Mouse (Mus musculus): ENCODE measurements around the gene Ramp1. TPM values are rescaled to one million over a fixed set of nuclear protein-coding genes. Genes with fewer than 3 reads are reported as not detected.

Gene Ramp1
- polyA plus RNA-seq, 1 experiment from 2014 or later = 2.5 TPM

DNA sequence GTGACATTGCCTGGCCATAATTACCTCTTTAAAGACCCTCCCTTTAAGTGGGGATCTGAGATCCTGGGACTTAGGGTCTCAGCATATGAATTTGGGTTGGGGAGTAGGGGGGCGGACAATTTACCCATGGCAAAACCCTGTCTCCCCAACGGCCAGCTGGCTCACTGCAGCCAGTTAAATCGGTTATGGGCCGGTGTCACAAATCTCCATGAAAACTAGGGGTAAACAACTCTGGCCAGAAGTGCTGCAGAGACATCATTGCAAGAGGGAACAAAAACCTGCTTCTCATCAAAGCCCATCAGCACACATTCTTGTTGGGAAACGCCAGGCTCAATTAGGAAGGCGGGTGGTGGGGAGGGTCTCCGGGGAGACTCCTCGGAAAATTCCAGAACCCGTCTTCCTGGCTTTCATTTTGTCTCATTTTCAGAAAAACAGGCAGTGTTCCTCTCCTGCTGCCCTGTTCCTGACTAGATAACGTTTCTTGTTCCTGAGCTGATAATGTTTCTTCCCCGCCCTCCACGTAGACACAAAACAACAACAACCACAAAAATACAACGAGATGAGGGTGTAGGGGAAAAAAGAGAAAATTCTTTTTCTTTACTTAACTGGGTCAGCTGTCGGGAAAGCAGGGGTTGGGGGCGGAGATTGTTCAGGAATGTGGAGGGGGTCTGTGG, 47.9 kb downstream of the Ramp1 start:
- H3K36me3 ChIP-seq (ENCODE audit: insufficient read depth, low read length) = no peaks in the 10 kb centered on the region
- 0 out of 2 replicates have a peak overlapping the region, but pooled peaks have one; percentile 36 for H3K27ac ChIP-seq
- H3K4me1 ChIP-seq (replicated peaks; ENCODE audit: insufficient read depth, low read length) = no peaks in the 10 kb centered on the region
- H3K9me3 ChIP-seq (replicated peaks; ENCODE audit: low read length) = no peaks in the 10 kb centered on the region
- TF ChIP-seq CTCF (IDR thresholded peaks at IDR 0.05; ENCODE audit: low read depth) = no peak
- H3K27me3 ChIP-seq (ENCODE audit: insufficient read depth, low read length) = no peaks in the 10 kb centered on the region
- H3K9ac ChIP-seq (ENCODE audit: low read depth, low read length) = no peak overlapping the region
- ATAC-seq (replicated peaks; ENCODE audit: low FRiP score, low read depth) (no peak), DNase-seq (ENCODE audit: low spot score) (peak; percentile 66)
- H3K4me3 ChIP-seq (replicated peaks; ENCODE audit: low read depth, low read length) = no peak overlapping the region
- H3K4me2 ChIP-seq (ENCODE audit: low read length) = no peak overlapping the region
- 55% methylated on average over 15 of the region's 15 CpGs for WGBS

DNA sequence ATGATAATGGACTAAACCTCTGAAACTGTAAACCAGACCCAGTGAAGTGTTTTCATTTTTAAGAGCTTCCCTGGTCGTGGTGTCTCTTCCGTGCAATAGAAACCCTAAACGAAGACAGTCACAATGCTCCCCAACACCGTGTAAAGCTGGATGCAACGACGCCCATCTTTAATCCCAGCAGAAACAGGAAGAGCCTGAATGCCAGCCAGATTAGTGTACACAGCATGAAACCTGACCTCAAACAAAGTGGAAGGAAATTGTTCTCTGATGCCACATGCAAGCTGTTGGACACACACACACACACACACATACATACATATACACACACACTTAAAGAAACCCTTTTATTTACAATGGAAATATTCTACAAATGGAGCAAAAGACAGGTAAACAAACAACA, 51.5 kb downstream of the Ramp1 start:
- Histone ChIP-seq H3K9ac (ENCODE audit: low read depth, low read length) (no peak overlapping the region), H3K27ac (no peak overlapping the region), H3K4me3 (replicated peaks; ENCODE audit: low read depth, low read length) (no peak overlapping the region), H3K9me3 (replicated peaks; ENCODE audit: low read length) (no peaks in the 10 kb centered on the region), H3K4me2 (ENCODE audit: low read length) (no peak overlapping the region), H3K36me3 (ENCODE audit: insufficient read depth, low read length) (no peaks in the 10 kb centered on the region), H3K27me3 (ENCODE audit: insufficient read depth, low read length) (no peaks in the 10 kb centered on the region), H3K4me1 (replicated peaks; ENCODE audit: insufficient read depth, low read length) (no peaks in the 10 kb centered on the region)
- DNase-seq (ENCODE audit: low spot score) (no peak), ATAC-seq (replicated peaks; ENCODE audit: low FRiP score, low read depth) (no peak)
- WGBS = 74% methylated on average over 6 of the region's 6 CpGs
- TF ChIP-seq CTCF (IDR thresholded peaks at IDR 0.05; ENCODE audit: low read depth) = no peak

DNA sequence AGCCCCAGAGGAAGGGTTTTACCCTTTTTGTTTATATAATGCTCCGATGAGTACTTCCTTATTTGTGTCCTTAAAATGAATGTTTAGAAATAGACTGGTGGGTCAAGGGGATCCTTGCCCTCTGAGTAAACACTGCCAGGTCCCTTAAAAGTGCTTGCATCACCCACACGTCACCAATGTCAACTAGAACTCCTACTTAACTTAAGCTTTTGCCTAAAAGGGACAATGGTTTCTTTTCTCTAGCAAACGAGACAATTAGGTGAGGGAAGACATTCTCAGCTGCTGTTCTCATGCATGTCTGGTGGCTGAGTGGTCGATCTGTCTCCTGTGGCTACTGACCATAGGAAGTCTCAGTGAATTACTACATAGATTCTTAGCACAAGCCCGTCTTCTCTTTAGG, 52.3 kb downstream of the Ramp1 start:
- no peak overlapping the region for H3K4me2 ChIP-seq (ENCODE audit: low read length)
- H3K36me3 ChIP-seq (ENCODE audit: insufficient read depth, low read length) = no peaks in the 10 kb centered on the region
- no peak for DNase-seq (ENCODE audit: low spot score)
- no peaks in the 10 kb centered on the region for H3K4me1 ChIP-seq (replicated peaks; ENCODE audit: insufficient read depth, low read length)
- H3K9ac ChIP-seq (ENCODE audit: low read depth, low read length) = no peak overlapping the region
- no peak overlapping the region for H3K27ac ChIP-seq
- H3K4me3 ChIP-seq (replicated peaks; ENCODE audit: low read depth, low read length) = no peak overlapping the region
- ATAC-seq (replicated peaks; ENCODE audit: low FRiP score, low read depth) = no peak
- H3K9me3 ChIP-seq (replicated peaks; ENCODE audit: low read length) = no peaks in the 10 kb centered on the region
- no peak for TF ChIP-seq CTCF (IDR thresholded peaks at IDR 0.05; ENCODE audit: low read depth)
- H3K27me3 ChIP-seq (ENCODE audit: insufficient read depth, low read length) = no peaks in the 10 kb centered on the region
- WGBS = 55% methylated on average over 5 of the region's 5 CpGs

DNA sequence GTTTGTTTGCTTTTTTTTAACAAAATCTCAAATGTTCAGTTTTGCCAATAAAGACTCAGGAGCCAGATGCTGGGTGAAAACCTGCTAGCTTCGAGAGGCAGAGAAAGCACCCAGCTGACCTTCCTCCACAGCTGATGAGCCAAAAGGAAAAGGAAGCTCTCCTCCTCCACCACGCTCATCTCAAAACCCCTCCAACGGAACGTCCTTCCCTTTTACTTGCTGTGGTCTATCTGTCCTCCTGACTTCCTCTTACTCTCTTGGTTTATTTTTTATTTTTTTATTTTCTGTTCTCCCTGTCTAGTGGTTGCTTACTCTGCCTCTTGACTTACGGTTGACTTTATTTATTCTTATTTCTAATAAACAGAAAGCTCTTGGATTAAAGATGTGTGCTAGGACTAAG, 55.8 kb downstream of the Ramp1 start:
- Histone ChIP-seq H3K4me1 (replicated peaks; ENCODE audit: insufficient read depth, low read length) (no peaks in the 10 kb centered on the region), H3K9ac (ENCODE audit: low read depth, low read length) (no peak overlapping the region), H3K36me3 (ENCODE audit: insufficient read depth, low read length) (no peaks in the 10 kb centered on the region), H3K27me3 (ENCODE audit: insufficient read depth, low read length) (no peaks in the 10 kb centered on the region), H3K4me2 (ENCODE audit: low read length) (no peak overlapping the region), H3K27ac (no peak overlapping the region), H3K9me3 (replicated peaks; ENCODE audit: low read length) (no peaks in the 10 kb centered on the region), H3K4me3 (replicated peaks; ENCODE audit: low read depth, low read length) (no peak overlapping the region)
- no peak for TF ChIP-seq CTCF (IDR thresholded peaks at IDR 0.05; ENCODE audit: low read depth)
- ATAC-seq (replicated peaks; ENCODE audit: low FRiP score, low read depth) (no peak), DNase-seq (ENCODE audit: low spot score) (no peak)
- WGBS = 48% methylated on average over 5 of the region's 5 CpGs

DNA sequence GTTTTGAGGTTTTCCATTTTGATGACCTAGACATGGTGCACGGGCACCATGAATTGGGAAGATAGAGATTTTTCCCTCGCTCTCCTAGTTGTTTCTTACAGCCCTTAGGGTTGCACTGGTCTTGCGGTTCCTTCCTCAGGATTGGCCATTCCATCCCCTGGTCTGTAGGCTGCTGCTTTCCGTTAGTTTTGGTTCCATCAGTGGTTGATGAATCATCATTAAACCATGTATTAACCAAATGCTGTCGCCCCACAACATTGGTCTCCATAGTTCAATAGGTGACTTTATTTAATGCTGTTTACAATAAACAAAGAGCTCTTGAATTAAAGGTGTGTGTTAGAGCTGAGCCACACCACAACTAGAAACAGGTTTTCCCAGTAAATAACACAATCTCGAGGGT, 58.1 kb downstream of the Ramp1 start:
- Histone ChIP-seq H3K27ac (no peak overlapping the region), H3K4me2 (ENCODE audit: low read length) (no peak overlapping the region), H3K4me3 (replicated peaks; ENCODE audit: low read depth, low read length) (no peak overlapping the region), H3K36me3 (ENCODE audit: insufficient read depth, low read length) (no peaks in the 10 kb centered on the region), H3K9ac (ENCODE audit: low read depth, low read length) (no peak overlapping the region), H3K9me3 (replicated peaks; ENCODE audit: low read length) (no peaks in the 10 kb centered on the region), H3K4me1 (replicated peaks; ENCODE audit: insufficient read depth, low read length) (no peaks in the 10 kb centered on the region), H3K27me3 (ENCODE audit: insufficient read depth, low read length) (no peaks in the 10 kb centered on the region)
- ATAC-seq (replicated peaks; ENCODE audit: low FRiP score, low read depth) = no peak
- WGBS = 76% methylated on average over 6 of the region's 6 CpGs
- TF ChIP-seq CTCF (IDR thresholded peaks at IDR 0.05; ENCODE audit: low read depth) = no peak
- no peak for DNase-seq (ENCODE audit: low spot score)

DNA sequence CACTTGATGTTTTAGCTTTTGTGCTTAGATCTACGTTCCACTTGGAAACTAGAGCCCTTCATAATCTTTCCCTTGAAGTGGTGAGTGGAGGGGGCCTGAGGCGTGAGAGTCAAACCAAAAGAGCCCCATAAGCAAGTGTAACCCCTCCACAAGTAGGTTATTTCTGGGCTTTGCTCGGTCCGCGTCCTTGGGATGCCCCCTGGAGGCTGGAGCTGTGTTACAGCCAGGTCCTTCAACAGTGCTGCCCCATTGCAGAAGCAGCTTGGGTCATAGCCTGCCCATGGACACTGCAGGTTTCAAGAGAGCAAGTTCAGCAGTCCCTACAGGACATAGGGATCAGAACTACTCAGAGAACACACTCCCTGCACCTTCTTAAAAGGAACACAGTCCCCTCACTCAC, 59.5 kb downstream of the Ramp1 start:
- 13% methylated on average over 5 of the region's 5 CpGs for WGBS
- peak; percentile 75 for TF ChIP-seq CTCF (IDR thresholded peaks at IDR 0.05; ENCODE audit: low read depth)
- peak; percentile 60 for DNase-seq (ENCODE audit: low spot score)
- no peak overlapping the region for H3K4me2 ChIP-seq (ENCODE audit: low read length)
- no peaks in the 10 kb centered on the region for H3K36me3 ChIP-seq (ENCODE audit: insufficient read depth, low read length)
- H3K4me1 ChIP-seq (replicated peaks; ENCODE audit: insufficient read depth, low read length) = no peaks in the 10 kb centered on the region
- H3K9ac ChIP-seq (ENCODE audit: low read depth, low read length) = no peak overlapping the region
- H3K27ac ChIP-seq = no peak overlapping the region
- no peak for ATAC-seq (replicated peaks; ENCODE audit: low FRiP score, low read depth)
- no peaks in the 10 kb centered on the region for H3K9me3 ChIP-seq (replicated peaks; ENCODE audit: low read length)
- H3K27me3 ChIP-seq (ENCODE audit: insufficient read depth, low read length) = no peaks in the 10 kb centered on the region
- no peak overlapping the region for H3K4me3 ChIP-seq (replicated peaks; ENCODE audit: low read depth, low read length)

DNA sequence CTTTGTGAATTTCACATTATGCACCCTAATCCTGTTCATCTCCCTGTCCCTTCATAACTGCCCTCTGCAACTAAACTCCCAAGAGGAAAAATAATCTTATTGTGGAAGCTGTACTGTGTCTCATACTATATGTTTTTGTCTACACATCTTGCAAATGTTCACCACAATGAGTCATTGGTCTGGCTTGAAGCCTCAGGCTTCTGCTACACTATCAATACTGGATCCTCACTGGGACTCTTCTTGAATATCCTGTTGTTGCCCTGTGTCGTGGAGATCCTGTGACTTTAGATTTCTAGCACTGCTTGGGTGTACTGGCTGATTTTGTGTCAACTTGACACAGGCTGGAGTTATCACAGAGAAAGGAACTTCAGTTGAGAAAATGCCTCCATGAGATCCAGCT, 60.2 kb downstream of the Ramp1 start:
- DNase-seq (ENCODE audit: low spot score) (no peak), ATAC-seq (replicated peaks; ENCODE audit: low FRiP score, low read depth) (no peak)
- no peak overlapping the region for H3K27ac ChIP-seq
- 81% methylated on average over 1 of the region's 1 CpGs for WGBS
- no peak overlapping the region for H3K9ac ChIP-seq (ENCODE audit: low read depth, low read length)
- no peak for TF ChIP-seq CTCF (IDR thresholded peaks at IDR 0.05; ENCODE audit: low read depth)
- H3K36me3 ChIP-seq (ENCODE audit: insufficient read depth, low read length) = no peaks in the 10 kb centered on the region
- no peaks in the 10 kb centered on the region for H3K27me3 ChIP-seq (ENCODE audit: insufficient read depth, low read length)
- H3K4me3 ChIP-seq (replicated peaks; ENCODE audit: low read depth, low read length) = no peak overlapping the region
- no peaks in the 10 kb centered on the region for H3K9me3 ChIP-seq (replicated peaks; ENCODE audit: low read length)
- H3K4me2 ChIP-seq (ENCODE audit: low read length) = no peak overlapping the region
- no peaks in the 10 kb centered on the region for H3K4me1 ChIP-seq (replicated peaks; ENCODE audit: insufficient read depth, low read length)

Measured in kidney, postnatal 0 days (tissue).